Mouse (Mus musculus) left cerebral cortex, postnatal 36 days (tissue): Measurements from ENCODE around the gene Gm13288. TPM values are rescaled to one million over a fixed set of nuclear protein-coding genes. Genes with fewer than 3 reads are reported as not detected.
A peak's percentile ranks its signal among the peaks of the same experiment; 100 is the strongest.
"Not testable (repeated sequence)": the region's sequence is repeated elsewhere in the genome, so short reads cannot be mapped to it uniquely, and the experiment has no call there.

Experiments
- DNase-seq, 2 experiments: peaks; one replicate each; pipeline ENCODE4 v3.0.0; 2021 to 2022; ENCODE audit warnings: low spot score in 2 of 2, mixed read lengths in 1 of 2
- intact Hi-C: fragments of 180-260 bp; cut with DNase I; formaldehyde crosslinking; loops from one replicate; pipeline ENCODE4 v1.15.1; 2025
- total RNA-seq, 2 experiments: library from RNA; stranded (reverse); gene quantifications; 2 replicates each; pipeline ENCODE4 v1.2.3; 2021

Gm13288 gene
- total RNA-seq, 2 experiments from 2014 or later = not detected

GRCm38 (mm10) chr4:88793936-88794675, 11.2 kb upstream of the Gm13288 start, which contains the start of gene Gm13275:
TSS of gene Gm13275 (plus strand) at chr4:88794487.
- intact Hi-C loops = not testable (repeated sequence)
- DNase-seq = peak; percentile 57 to 59

- intact Hi-C loops, DNase-seq: not testable (repeated sequence)
Measured at GRCm38 (mm10) chr4:88797097-88797496, 8.2 kb upstream of the Gm13288 start, which contains the start of gene Gm13279. TSS of gene Gm13279 (plus strand) at chr4:88797397.

DNA sequence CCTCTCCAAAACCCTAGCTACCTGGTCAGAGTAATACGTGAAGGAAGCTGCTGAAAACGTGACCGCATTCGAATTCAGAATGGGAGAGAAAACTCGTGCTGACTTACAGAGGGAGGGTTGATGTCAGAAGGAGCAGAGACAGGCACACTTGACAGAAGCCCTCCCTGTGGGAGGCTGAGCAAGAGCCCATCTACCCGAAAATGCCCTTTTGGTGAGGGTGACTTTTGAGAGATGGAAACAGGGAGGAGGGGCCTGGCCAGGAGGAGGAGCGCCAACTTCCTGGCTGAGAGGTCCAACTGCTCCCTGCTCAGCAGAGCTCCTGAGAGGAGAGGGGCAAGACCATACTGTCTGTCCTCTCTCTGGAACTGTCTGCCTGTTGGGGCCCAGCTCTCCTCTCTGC, 6.0 kb upstream of the Gm13288 start, which contains the start of gene Gm13285:
Gene Gm13285 (plus strand): TSS at position 301 of the 400 bp plus-strand sequence.
- intact Hi-C loops, DNase-seq: not testable (repeated sequence)

- intact Hi-C loops, DNase-seq: not testable (repeated sequence)
Measured at GRCm38 (mm10) chr4:88802954-88803353, 2.4 kb upstream of the Gm13288 start, which contains the start of gene Gm13287. TSS of gene Gm13287 (plus strand) at chr4:88803254.

GRCm38 (mm10) chr4:88805761-88806160, 430 bp downstream of the Gm13288 start:
- intact Hi-C loops, DNase-seq: not testable (repeated sequence)

- intact Hi-C loops = no loop called here
- DNase-seq = no peak
Measured at GRCm38 (mm10) chr4:88815928-88816327, 10.6 kb downstream of the Gm13288 start, which contains the start of gene Ifna7. TSS of gene Ifna7 (plus strand) at chr4:88816228.

GRCm38 (mm10) chr4:88819659-88820058, 14.3 kb downstream of the Gm13288 start, which contains the start of gene Ifna11:
TSS of gene Ifna11 (plus strand) at chr4:88819959.
- intact Hi-C loops = no loop called here
- DNase-seq = no peak

GRCm38 (mm10) chr4:88822995-88823394, 17.7 kb downstream of the Gm13288 start:
- DNase-seq = no peak
- intact Hi-C loops = no loop called here

GRCm38 (mm10) chr4:88827116-88827515, 21.8 kb downstream of the Gm13288 start, which contains the start of gene Ifna6:
TSS of gene Ifna6 (plus strand) at chr4:88827416.
- DNase-seq, intact Hi-C loops: not testable (repeated sequence)

DNA sequence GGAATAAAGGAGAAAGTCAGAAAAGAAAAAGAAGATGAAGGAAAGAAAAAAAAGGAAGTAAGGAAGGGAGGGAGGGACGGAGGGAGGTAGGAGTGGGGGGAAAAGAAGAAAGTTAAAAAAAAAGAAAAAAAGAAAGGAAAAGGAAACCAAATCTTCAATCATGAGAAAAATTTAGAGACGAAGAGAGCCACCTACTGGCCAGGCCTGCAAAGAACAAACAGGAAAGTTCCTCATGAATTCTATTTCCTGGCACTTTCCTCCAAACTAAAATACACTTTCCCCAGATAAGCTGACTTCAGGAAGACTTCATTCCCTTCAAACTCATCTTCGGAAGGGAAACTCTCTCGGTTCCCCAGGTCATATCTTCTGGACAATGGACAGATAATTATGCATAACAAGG, 25.2 kb downstream of the Gm13288 start:
- DNase-seq = no peak
- intact Hi-C loops = no loop called here

- intact Hi-C loops, DNase-seq: not testable (repeated sequence)
Measured at GRCm38 (mm10) chr4:88835225-88835624, 29.9 kb downstream of the Gm13288 start, which contains the start of gene Ifna5. TSS of gene Ifna5 (plus strand) at chr4:88835525.

DNA sequence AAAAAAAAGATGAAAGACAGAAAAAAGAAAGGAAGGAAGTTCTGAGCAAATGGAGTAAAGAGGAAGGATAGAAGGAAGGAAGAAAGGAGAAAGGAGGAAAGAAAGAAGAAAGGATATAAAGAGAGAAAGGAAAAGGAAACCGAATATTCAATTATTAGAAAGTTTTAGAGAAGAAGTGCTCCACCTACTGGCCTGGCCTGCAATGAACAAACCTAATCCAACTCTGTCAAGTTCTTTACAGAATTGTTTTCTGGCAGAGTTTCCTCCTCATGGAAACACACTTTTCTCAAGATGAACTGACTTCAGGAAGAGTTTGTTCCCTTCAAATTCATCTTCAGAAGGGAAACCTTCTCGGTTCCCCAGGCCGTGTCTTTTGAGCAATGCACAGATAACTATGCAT, 33.5 kb downstream of the Gm13288 start:
- intact Hi-C loops = no loop called here
- no peak for DNase-seq

- intact Hi-C loops = no loop called here
Measured at GRCm38 (mm10) chr4:88840058-88840457, 34.7 kb downstream of the Gm13288 start.

DNA sequence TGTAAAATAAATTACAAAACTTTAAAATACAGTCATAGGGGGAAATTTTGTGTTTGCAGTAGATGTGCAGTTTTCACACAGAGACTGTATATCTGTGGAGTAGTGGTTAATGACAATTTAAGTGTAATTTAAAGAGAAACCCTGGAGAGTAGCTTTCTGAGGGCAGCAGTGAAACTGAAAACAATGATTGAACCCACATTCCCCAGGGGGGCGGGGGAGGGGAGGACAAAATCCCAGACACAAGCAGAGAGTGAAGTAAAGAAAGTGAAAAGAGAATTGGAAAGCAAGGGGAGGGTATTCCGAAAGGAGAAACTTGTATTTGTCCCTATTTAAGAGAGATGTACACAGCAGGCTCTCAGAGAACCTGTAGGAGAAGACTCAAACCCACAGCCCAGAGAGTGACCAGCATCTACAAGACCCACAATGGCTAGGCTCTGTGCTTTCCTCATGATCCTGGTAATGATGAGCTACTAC, 36.1 kb downstream of the Gm13288 start, which contains the start of gene Ifna4:
Gene Ifna4 (plus strand): TSS at position 424 of the 474 bp plus-strand sequence.
- no peak for DNase-seq
- intact Hi-C loops = no loop called here

More at GRCm38 (mm10) chr4:88840058-88840457, 34.7 kb downstream of the Gm13288 start:
- DNase-seq = no peak

DNA sequence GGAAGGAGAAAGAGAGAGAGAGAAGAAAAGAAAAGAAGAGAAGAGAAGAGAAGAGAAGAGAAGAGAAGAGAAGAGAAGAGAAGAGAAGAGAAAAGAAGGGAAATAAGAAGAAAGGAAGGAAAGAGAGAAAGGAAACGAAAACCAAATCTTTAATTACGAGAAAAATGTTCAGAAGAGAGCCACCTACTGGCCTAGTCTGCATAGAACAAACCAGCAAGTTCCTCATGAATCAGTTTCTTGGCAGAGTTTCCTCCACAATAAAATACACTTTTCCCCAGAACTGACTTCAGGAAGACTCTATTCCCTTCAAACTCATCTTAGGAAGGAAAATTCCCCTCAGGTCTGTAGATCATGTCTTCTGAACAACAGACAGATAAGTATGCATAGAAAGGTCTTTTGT, 40.0 kb downstream of the Gm13288 start:
- intact Hi-C loops = no loop called here
- no peak for DNase-seq

GRCm38 (mm10) chr4:88849698-88850097, 44.4 kb downstream of the Gm13288 start, which contains the start of gene Ifna1:
TSS of gene Ifna1 (plus strand) at chr4:88850087.
- intact Hi-C loops = no loop called here
- no peak for DNase-seq

- intact Hi-C loops = no loop called here
- DNase-seq = no peak
Measured at GRCm38 (mm10) chr4:88851026-88851763, 45.9 kb downstream of the Gm13288 start.
